Mouse (Mus musculus) lung, postnatal 0 days (tissue): ENCODE measurements around the gene Klf15.

Source experiments
- CTCF ChIP-seq: IDR thresholded peaks from 2 replicates; pipeline ENCODE4 v1.5.1; 2016; ENCODE audit warnings: antibody characterized with exemption, mild to moderate bottlenecking
- EP300 ChIP-seq: IDR thresholded peaks from 2 replicates; pipeline ENCODE4 v1.6.1; 2016; ENCODE audit warnings: antibody characterized with exemption, mild to moderate bottlenecking, control low read depth

DNA sequence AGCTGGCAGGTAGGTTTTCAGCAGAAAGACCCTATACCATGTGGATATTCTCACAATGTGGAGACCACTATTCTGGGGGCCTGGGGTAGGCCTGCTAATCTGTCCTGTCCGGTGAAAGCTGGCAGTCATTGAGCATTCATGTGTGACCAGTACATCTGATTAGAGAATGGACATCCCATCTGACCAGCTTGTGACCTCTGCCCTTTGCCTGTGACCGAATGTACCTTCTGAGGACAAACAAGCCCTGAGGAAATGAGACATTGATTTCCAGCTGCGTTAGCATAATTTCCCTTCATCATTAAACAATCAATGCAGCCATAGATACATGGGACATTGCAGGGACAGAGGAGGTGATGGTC is 13.5 kb downstream of the Klf15 start:
- TF ChIP-seq CTCF (no peak), EP300 (no peak)
